Mouse (Mus musculus) olfactory bulb, adult 2 months (tissue): ENCODE measurements at regions not wholly inside any gene's neighbourhood (a gene's known extent, or its start where the extent isn't known, plus 50 kb on each side); places are given as distances from the start of the nearest gene placed in this dataset.

Experiments used
- H3K27ac ChIP-seq: fragments of 200-500 bp; 2 replicates; pipeline ENCODE4 v1.5.1; 2012; ENCODE audit warnings: low read depth, low read length; ENCODE audit not compliant: insufficient read depth
- H3K4me1 ChIP-seq: fragments of 200-500 bp; 2 replicates; pipeline ENCODE4 v1.6.1; 2012; ENCODE audit warnings: low read length; ENCODE audit not compliant: control insufficient read depth, insufficient read depth
- H3K4me3 ChIP-seq: fragments of 200-500 bp; 2 replicates; pipeline ENCODE4 v1.5.1; 2012; ENCODE audit warnings: mild to moderate bottlenecking, low read depth, low read length, moderate library complexity; ENCODE audit not compliant: insufficient read depth
- CTCF ChIP-seq: fragments of 200-500 bp; IDR thresholded peaks from 2 replicates; pipeline ENCODE4 v1.5.1; 2012; ENCODE audit warnings: low read depth, mild to moderate bottlenecking, low read length, moderate library complexity; ENCODE audit not compliant: insufficient read depth
- POLR2A ChIP-seq: fragments of 200-500 bp; IDR thresholded peaks from 2 replicates; pipeline ENCODE4 v1.6.1; 2012; ENCODE audit warnings: mild to moderate bottlenecking, low read depth, low read length, moderate library complexity; ENCODE audit not compliant: insufficient read depth
- WGBS: fragments of 180-500 bp; shearing (Covaris S2); methylation state at CpG from one replicate; pipeline ENCODE4 v1.1.7; 2018; 5-methylcytosine and 5-hydroxymethylcytosine counted together

DNA sequence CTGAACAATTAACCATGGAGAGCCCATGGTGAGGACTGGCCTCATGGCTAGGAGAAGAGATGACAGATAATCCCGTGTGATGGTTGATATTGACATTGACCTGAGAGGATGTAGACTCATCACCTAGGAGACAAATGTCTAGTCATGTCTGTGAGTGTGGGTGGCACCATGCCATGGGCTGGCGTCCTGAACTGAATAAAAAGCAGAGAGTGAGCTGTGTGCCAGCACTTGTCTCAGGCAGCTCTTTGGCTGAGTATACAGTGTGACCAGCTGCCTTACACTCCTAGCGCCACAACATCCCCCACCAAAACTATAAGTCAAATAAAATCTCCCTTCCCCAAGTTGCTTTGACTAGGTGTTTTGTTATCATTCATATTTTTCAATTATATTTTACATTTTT, 198.4 kb upstream of the Mvb12b start:
- peaks cover 5% of the 10 kb centered on the region; the same call in 1 of the 2 replicates for H3K4me1 ChIP-seq
- H3K4me3 ChIP-seq = no peak overlapping the region
- TF ChIP-seq POLR2A (no peak), CTCF (no peak)
- WGBS = 69% methylated on average over 3 of the region's 3 CpGs
- no peak overlapping the region for H3K27ac ChIP-seq

DNA sequence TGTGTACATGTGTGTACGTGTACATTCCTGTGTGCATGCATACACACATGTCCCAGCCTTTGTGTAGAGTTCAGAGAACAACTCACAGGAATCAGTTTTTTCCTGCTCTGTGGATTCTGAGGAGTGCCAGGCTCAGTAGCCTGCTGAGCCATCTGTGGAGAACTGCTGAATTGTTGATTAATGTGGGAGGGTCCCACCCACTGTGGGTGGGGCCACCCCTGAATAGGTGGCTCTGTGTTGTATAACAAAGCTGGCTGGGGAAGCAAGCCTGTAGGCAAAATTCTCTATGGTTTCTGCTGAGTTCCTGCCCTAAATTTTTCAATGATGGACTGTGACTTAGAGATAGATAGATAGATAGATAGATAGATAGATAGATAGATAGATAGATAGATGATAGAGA, 196.8 kb upstream of the Mvb12b start:
- Histone ChIP-seq H3K4me1 (peaks cover 5% of the 10 kb centered on the region; the same call in 1 of the 2 replicates), H3K4me3 (no peak overlapping the region), H3K27ac (no peak overlapping the region)
- TF ChIP-seq POLR2A = no peak
- no peak for TF ChIP-seq CTCF
- WGBS = 46% methylated on average over 1 of the region's 1 CpGs

- H3K4me3 ChIP-seq = no peak overlapping the region
- H3K4me1 ChIP-seq = no peaks in the 10 kb centered on the region
- TF ChIP-seq POLR2A (no peak), CTCF (no peak)
- no peak overlapping the region for H3K27ac ChIP-seq
- 88% methylated on average over 7 of the region's 7 CpGs for WGBS
Observed at GRCm38 (mm10) chr2:34082486-34082885, 194.7 kb upstream of the Mvb12b start.

DNA sequence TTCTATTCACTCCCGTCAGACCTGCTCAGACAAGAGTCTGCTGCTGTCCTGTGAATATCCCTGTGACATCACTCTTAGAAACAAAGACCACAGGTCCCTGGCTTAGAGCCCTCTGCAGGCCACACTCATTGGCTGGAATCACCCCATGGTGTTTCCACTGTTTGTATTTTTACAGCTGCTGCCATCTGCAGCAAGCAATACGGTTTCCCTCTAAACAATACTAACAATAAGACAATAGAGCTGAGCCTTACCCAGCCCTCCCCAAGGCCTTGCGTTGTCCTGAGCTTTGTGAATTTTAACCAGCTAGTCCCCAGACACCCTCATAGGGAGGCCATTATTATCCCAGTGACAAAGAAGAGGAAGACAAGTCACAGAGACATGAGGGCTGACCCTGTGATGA, 192.4 kb upstream of the Mvb12b start:
- no peak overlapping the region for H3K27ac ChIP-seq
- no peak for TF ChIP-seq POLR2A
- TF ChIP-seq CTCF = no peak
- H3K4me1 ChIP-seq = no peaks in the 10 kb centered on the region
- WGBS = 71% methylated on average over 3 of the region's 3 CpGs
- H3K4me3 ChIP-seq = no peak overlapping the region

- H3K4me3 ChIP-seq = no peak overlapping the region
- WGBS = 89% methylated on average over 12 of the region's 12 CpGs
- no peak for TF ChIP-seq POLR2A
- no peaks in the 10 kb centered on the region for H3K4me1 ChIP-seq
- H3K27ac ChIP-seq = no peak overlapping the region
Observed at GRCm38 (mm10) chr2:34079282-34079681, 191.5 kb upstream of the Mvb12b start.

- Histone ChIP-seq H3K4me1 (no peaks in the 10 kb centered on the region), H3K27ac (no peak overlapping the region), H3K4me3 (no peak overlapping the region)
- whole genome bisulfite sequencing = 81% methylated on average over 4 of the region's 4 CpGs
- TF ChIP-seq CTCF (no peak), POLR2A (no peak)
Observed at GRCm38 (mm10) chr2:34078875-34079262, 191.1 kb upstream of the Mvb12b start.

- TF ChIP-seq POLR2A = no peak
- TF ChIP-seq CTCF = no peak
- Histone ChIP-seq H3K4me3 (no peak overlapping the region), H3K27ac (no peak overlapping the region), H3K4me1 (no peaks in the 10 kb centered on the region)
- 76% methylated on average over 3 of the region's 3 CpGs for WGBS
Observed at GRCm38 (mm10) chr2:34078248-34078874, 190.6 kb upstream of the Mvb12b start.

GRCm38 (mm10) chr2:34076346-34076745, 188.6 kb upstream of the Mvb12b start:
- Histone ChIP-seq H3K4me3 (no peak overlapping the region), H3K27ac (no peak overlapping the region), H3K4me1 (no peaks in the 10 kb centered on the region)
- WGBS = 78% methylated on average over 4 of the region's 4 CpGs
- no peak for TF ChIP-seq CTCF
- no peak for TF ChIP-seq POLR2A

- Histone ChIP-seq H3K27ac (no peak overlapping the region), H3K4me3 (no peak overlapping the region), H3K4me1 (no peaks in the 10 kb centered on the region)
- no peak for TF ChIP-seq CTCF
- no peak for TF ChIP-seq POLR2A
- 87% methylated on average over 3 of the region's 3 CpGs for WGBS
Observed at GRCm38 (mm10) chr2:34074066-34074465, 186.3 kb upstream of the Mvb12b start.

DNA sequence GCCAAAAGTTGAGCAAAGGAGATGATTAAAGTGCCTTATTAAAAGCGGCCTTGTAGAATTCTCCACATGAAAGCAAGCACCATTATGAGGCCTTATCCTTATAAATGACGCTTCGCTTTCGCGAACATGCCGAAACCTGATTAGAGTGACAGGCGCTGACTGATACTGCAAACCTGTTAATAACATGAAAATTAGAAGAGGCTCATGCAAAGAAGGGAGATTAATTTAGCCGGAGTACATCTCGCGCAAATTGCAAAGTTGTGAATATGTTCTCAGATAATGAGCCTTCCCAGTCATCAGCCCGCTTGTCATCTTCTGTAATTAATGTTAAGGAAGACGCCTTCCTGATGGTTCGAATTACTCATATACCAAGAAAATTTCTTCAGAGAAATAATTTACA, 177.8 kb upstream of the Mvb12b start:
- Histone ChIP-seq H3K27ac (no peak overlapping the region), H3K4me1 (no peaks in the 10 kb centered on the region), H3K4me3 (no peak overlapping the region)
- WGBS = 90% methylated on average over 13 of the region's 13 CpGs
- TF ChIP-seq POLR2A = no peak
- no peak for TF ChIP-seq CTCF

DNA sequence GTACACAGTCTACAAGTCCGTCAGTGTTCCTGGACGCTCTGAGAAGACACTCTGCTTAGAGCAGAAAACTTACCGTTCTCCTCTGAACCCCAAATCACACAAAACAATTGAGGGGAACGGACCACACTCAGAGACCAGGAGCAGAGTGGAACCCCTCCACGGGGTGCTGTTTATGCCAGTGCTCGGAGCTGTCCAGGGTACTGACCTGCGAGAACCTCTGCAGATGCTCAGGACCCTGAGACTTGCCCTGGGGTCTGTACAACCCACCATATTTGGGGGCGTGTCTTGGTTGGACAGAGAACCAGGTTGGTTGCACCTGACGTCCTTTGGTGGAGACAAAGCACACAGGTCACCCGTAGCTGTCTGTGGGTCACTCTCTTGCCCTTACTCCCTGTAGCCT, 177.3 kb upstream of the Mvb12b start:
- no peak for TF ChIP-seq POLR2A
- TF ChIP-seq CTCF = no peak
- 62% methylated on average over 10 of the region's 10 CpGs for WGBS
- Histone ChIP-seq H3K4me3 (no peak overlapping the region), H3K27ac (no peak overlapping the region), H3K4me1 (no peaks in the 10 kb centered on the region)
